Mouse (Mus musculus) subcutaneous adipose tissue, adult 2 months (tissue): ENCODE results near the gene Glg1. TPM values are rescaled to one million over a fixed set of nuclear protein-coding genes. Genes with fewer than 3 reads are reported as not detected.

Source experiments
- polyA plus RNA-seq: library from polyadenylated mRNA; depleted of rRNA; stranded (reverse); fragments of >200 nt; gene quantifications from 2 replicates; pipeline ENCODE4 v1.2.3, GENCODE M21; 2012; ENCODE audit warnings: low replicate concordance; rRNA removed

The Glg1 gene
- polyA plus RNA-seq = 40.9 and 60.5 TPM in 2 replicates

GRCm38 (mm10) chr8:111258631-111259407, at the start of gene Glg1:
Gene Glg1, minus strand, starts transcription at chr8:111259216.

GRCm38 (mm10) chr8:111299821-111300568, 41.0 kb upstream of the Glg1 start, which contains the start of gene Rfwd3:
Gene Rfwd3, minus strand, starts transcription at chr8:111300222.

Other genes with a start within 250 kb of the Glg1 start
- 4.7 and 5.4 TPM in 2 replicates for gene Ddx19b, start 227.5 kb downstream of the Glg1 start, polyA plus RNA-seq
- gene Aars, start 226.1 kb downstream of the Glg1 start, polyA plus RNA-seq = 33.2 and 50.3 TPM in 2 replicates
- gene Exosc6, start 202.9 kb downstream of the Glg1 start, polyA plus RNA-seq = not detected in 2 replicates
- gene Clec18a, start 166.8 kb downstream of the Glg1 start, polyA plus RNA-seq = 0.09 and 0.18 TPM in 2 replicates
- gene Pdpr, start 164.6 kb downstream of the Glg1 start, polyA plus RNA-seq = 19.5 and 27.0 TPM in 2 replicates
- 10.7 and 22.7 TPM in 2 replicates for gene Rfwd3, start 41.0 kb upstream of the Glg1 start, polyA plus RNA-seq
- gene Mlkl, start 79.0 kb upstream of the Glg1 start, polyA plus RNA-seq = 3.1 and 4.5 TPM in 2 replicates
- gene Fa2h, start 134.6 kb upstream of the Glg1 start, polyA plus RNA-seq = 0.37 and 0.77 TPM in 2 replicates